Mouse (Mus musculus) liver, embryonic 16.5 days (tissue): ENCODE data around the gene Myh3. TPM values are rescaled to one million over a fixed set of nuclear protein-coding genes. Genes with fewer than 3 reads are reported as not detected.

Experiments used
- ATAC-seq: fragments of 200-750 bp; cut with Nextera tagmentation; 2 replicates; pipeline ENCODE4 v1.8.0; 2017; ENCODE audit warnings: low read depth, mild to moderate bottlenecking, moderate number of reproducible peaks, moderate library complexity
- H3K27ac ChIP-seq: fragments of 300-500 bp; sonication (generic); 2 replicates; pipeline ENCODE4 v1.5.1; 2014; ENCODE audit warnings: mild to moderate bottlenecking, low read length
- H3K27me3 ChIP-seq: fragments of 300-500 bp; sonication (generic); 2 replicates; pipeline ENCODE4 v1.6.1; 2014; ENCODE audit warnings: low read depth, low read length, mixed read lengths; ENCODE audit not compliant: control insufficient read depth, insufficient read depth
- H3K36me3 ChIP-seq: fragments of 300-500 bp; sonication (generic); 2 replicates; pipeline ENCODE4 v1.6.1; 2014; ENCODE audit warnings: mild to moderate bottlenecking; ENCODE audit not compliant: control insufficient read depth, insufficient read depth
- H3K4me1 ChIP-seq: fragments of 300-500 bp; sonication (generic); 2 replicates; pipeline ENCODE4 v1.6.1; 2014; ENCODE audit warnings: low read depth, low read length, mixed read lengths; ENCODE audit not compliant: control insufficient read depth
- H3K4me2 ChIP-seq: fragments of 300-500 bp; sonication (generic); 2 replicates; pipeline ENCODE4 v1.6.1; 2014; ENCODE audit warnings: low read depth, low read length, mixed read lengths
- H3K4me3 ChIP-seq: fragments of 300-500 bp; sonication (generic); 2 replicates; pipeline ENCODE4 v1.5.1; 2014; ENCODE audit warnings: low read depth, mild to moderate bottlenecking, low read length
- H3K9ac ChIP-seq: fragments of 300-500 bp; sonication (generic); 2 replicates; pipeline ENCODE4 v1.6.1; 2014; ENCODE audit warnings: low read depth, low read length
- H3K9me3 ChIP-seq: fragments of 300-500 bp; sonication (generic); replicated peaks from 2 replicates; pipeline ENCODE4 v1.6.1; 2016; ENCODE audit warnings: low read length; ENCODE audit not compliant: control insufficient read depth
- WGBS: fragments of 180-500 bp; shearing (Covaris S2); extraction: QIAGEN DNeasy Blood & Tissue Kit; methylation state at CpG from one replicate; pipeline ENCODE4 v1.1.7; 2014; ENCODE audit not compliant: insufficient replicate concordance; 5-methylcytosine and 5-hydroxymethylcytosine counted together
- polyA plus RNA-seq: library from polyadenylated mRNA; unstranded; fragments of >200 nt; fragmentation: Nextera tagmentation; extraction: Ambion mirVana; gene quantifications from 2 replicates; pipeline ENCODE4 v1.2.1, GENCODE M21; 2015

Myh3 gene
- polyA plus RNA-seq, 1 experiment from 2014 or later = 7.0 TPM

- no peaks in the 10 kb centered on the region for H3K9me3 ChIP-seq
- H3K27ac ChIP-seq = no peak overlapping the region
- no peak overlapping the region for H3K4me3 ChIP-seq
- H3K4me2 ChIP-seq = no peak overlapping the region
- no peaks in the 10 kb centered on the region for H3K4me1 ChIP-seq
- no peaks in the 10 kb centered on the region for H3K36me3 ChIP-seq
- H3K9ac ChIP-seq = no peak overlapping the region
- no peaks in the 10 kb centered on the region for H3K27me3 ChIP-seq
- no peak for ATAC-seq
- 47% methylated on average over 6 of the region's 6 CpGs for WGBS
These were observed 62.9 kb downstream of the Myh3 start for GRCm38 (mm10) chr11:67141031-67141430.

GRCm38 (mm10) chr11:67142047-67142446 lies 63.9 kb downstream of the Myh3 start:
- 52% methylated on average over 4 of the region's 4 CpGs for WGBS
- no peak overlapping the region for H3K4me3 ChIP-seq
- no peaks in the 10 kb centered on the region for H3K27me3 ChIP-seq
- no peaks in the 10 kb centered on the region for H3K9me3 ChIP-seq
- no peaks in the 10 kb centered on the region for H3K4me1 ChIP-seq
- no peak for ATAC-seq
- no peak overlapping the region for H3K4me2 ChIP-seq
- H3K27ac ChIP-seq = no peak overlapping the region
- H3K9ac ChIP-seq = no peak overlapping the region
- no peaks in the 10 kb centered on the region for H3K36me3 ChIP-seq

- no peaks in the 10 kb centered on the region for H3K27me3 ChIP-seq
- 50% methylated on average over 5 of the region's 5 CpGs for WGBS
- H3K4me3 ChIP-seq = no peak overlapping the region
- no peaks in the 10 kb centered on the region for H3K4me1 ChIP-seq
- no peak overlapping the region for H3K4me2 ChIP-seq
- H3K36me3 ChIP-seq = no peaks in the 10 kb centered on the region
- ATAC-seq = no peak
- no peaks in the 10 kb centered on the region for H3K9me3 ChIP-seq
- no peak overlapping the region for H3K9ac ChIP-seq
- H3K27ac ChIP-seq = no peak overlapping the region
These were observed 65.0 kb downstream of the Myh3 start for GRCm38 (mm10) chr11:67143065-67143464.

GRCm38 (mm10) chr11:67143863-67144498 lies 65.9 kb downstream of the Myh3 start:
- 57% methylated on average over 4 of the region's 4 CpGs for WGBS
- Histone ChIP-seq H3K4me1 (no peaks in the 10 kb centered on the region), H3K36me3 (no peaks in the 10 kb centered on the region), H3K4me3 (no peak overlapping the region), H3K27me3 (no peaks in the 10 kb centered on the region), H3K9me3 (no peaks in the 10 kb centered on the region), H3K27ac (no peak overlapping the region), H3K9ac (no peak overlapping the region), H3K4me2 (no peak overlapping the region)
- no peak for ATAC-seq

- 47% methylated on average over 6 of the region's 6 CpGs for WGBS
- no peaks in the 10 kb centered on the region for H3K27me3 ChIP-seq
- no peaks in the 10 kb centered on the region for H3K4me1 ChIP-seq
- no peak for ATAC-seq
- no peak overlapping the region for H3K27ac ChIP-seq
- no peak overlapping the region for H3K4me3 ChIP-seq
- H3K36me3 ChIP-seq = no peaks in the 10 kb centered on the region
- H3K9me3 ChIP-seq = no peaks in the 10 kb centered on the region
- H3K9ac ChIP-seq = no peak overlapping the region
- H3K4me2 ChIP-seq = no peak overlapping the region
These were observed 66.6 kb downstream of the Myh3 start for GRCm38 (mm10) chr11:67144559-67145265.

GRCm38 (mm10) chr11:67145482-67146408 lies 67.6 kb downstream of the Myh3 start:
- Histone ChIP-seq H3K36me3 (no peaks in the 10 kb centered on the region), H3K4me3 (no peak overlapping the region), H3K4me1 (no peaks in the 10 kb centered on the region), H3K27ac (no peak overlapping the region), H3K9ac (no peak overlapping the region), H3K9me3 (no peaks in the 10 kb centered on the region), H3K27me3 (no peaks in the 10 kb centered on the region), H3K4me2 (no peak overlapping the region)
- 58% methylated on average over 5 of the region's 5 CpGs for WGBS
- ATAC-seq = no peak

GRCm38 (mm10) chr11:67146409-67147282 lies 68.5 kb downstream of the Myh3 start:
- Histone ChIP-seq H3K9ac (no peak overlapping the region), H3K27me3 (no peaks in the 10 kb centered on the region), H3K9me3 (no peaks in the 10 kb centered on the region), H3K36me3 (no peaks in the 10 kb centered on the region), H3K4me2 (no peak overlapping the region), H3K4me1 (no peaks in the 10 kb centered on the region), H3K4me3 (no peak overlapping the region), H3K27ac (no peak overlapping the region)
- 48% methylated on average over 4 of the region's 4 CpGs for WGBS
- no peak for ATAC-seq

GRCm38 (mm10) chr11:67147283-67147921 lies 69.3 kb downstream of the Myh3 start:
- no peak for ATAC-seq
- Histone ChIP-seq H3K4me2 (no peak overlapping the region), H3K36me3 (no peaks in the 10 kb centered on the region), H3K4me3 (no peak overlapping the region), H3K9me3 (no peaks in the 10 kb centered on the region), H3K27me3 (no peaks in the 10 kb centered on the region), H3K9ac (no peak overlapping the region), H3K27ac (no peak overlapping the region), H3K4me1 (no peaks in the 10 kb centered on the region)
- WGBS = 65% methylated on average over 12 of the region's 12 CpGs
